In genomic region chr2:179877551-179878215, GRCm38 (mm10) we compare ENCODE assay signal across 9 mouse cellular contexts.
DNase-seq lines count a peak whose midpoint lies in the region; ATAC-seq and TF ChIP-seq lines count a peak whose summit lies in the region.
"Had no signal": no experiment of that assay in that cellular context is flagged by ENCODE, and none has a peak within 500 bp of the region (broad histone marks: within the 10 kb centered on the region; RNA-seq: fewer than 3 reads in every experiment).

No protein-coding gene starts in this region.

- no peaks in the 10 kb centered on the region for H3K27me3 ChIP-seq in cerebellum, adult 2 months (ENCODE audit: control insufficient read depth, insufficient read depth, low read length)
- H3K27me3 ChIP-seq in midbrain, embryonic 14.5 days (ENCODE audit: control insufficient read depth, insufficient read depth, low read length) = no peaks in the 10 kb centered on the region
- no peaks in the 10 kb centered on the region; the same call in 1 of the 2 replicates for H3K27me3 ChIP-seq in midbrain, embryonic 16.5 days (ENCODE audit: control insufficient read depth, insufficient read depth, low read depth, low read length)
- H3K27me3 ChIP-seq in forebrain, embryonic 14.5 days (replicated peaks; ENCODE audit: control insufficient read depth, insufficient read depth, low read length) = no peaks in the 10 kb centered on the region
- H3K27me3 ChIP-seq in limb, embryonic 11.5 days (ENCODE audit: control insufficient read depth, insufficient read depth, low read length) = no peaks in the 10 kb centered on the region
- H3K27me3 ChIP-seq: neural tube, embryonic 12.5 days had no signal

- peak; percentile 31 to 52 for DNase-seq in cerebellum, adult 2 months
- no peak for DNase-seq in cerebellum, adult 11-12 months
- DNase-seq in midbrain, embryonic 14.5 days = peak; percentile 59
- DNase-seq in adrenal gland, postnatal 10 days = peak; percentile 53
- peak; percentile 63 for DNase-seq in forebrain, embryonic 14.5 days (ENCODE audit: low spot score)
- peak; percentile 75 for DNase-seq in limb, embryonic 11.5 days (ENCODE audit: low spot score)
- DNase-seq in thymus, postnatal 36 days = peak; percentile 32 to 36

- TF ChIP-seq POLR2A in cerebellum, adult 2 months (IDR thresholded peaks at IDR 0.05; ENCODE audit: borderline replicate concordance, insufficient read depth, low read length) = no peak

- no peak overlapping the region for H3K27ac ChIP-seq in cerebellum, adult 2 months (ENCODE audit: insufficient read depth, low read length)
- no peak overlapping the region for H3K27ac ChIP-seq in midbrain, embryonic 14.5 days (replicated peaks; ENCODE audit: low read depth, low read length)
- H3K27ac ChIP-seq in midbrain, embryonic 16.5 days (ENCODE audit: low read length) = no peak overlapping the region
- no peak overlapping the region for H3K27ac ChIP-seq in forebrain, embryonic 14.5 days (ENCODE audit: low read depth, low read length)
- no peak overlapping the region for H3K27ac ChIP-seq in limb, embryonic 11.5 days (replicated peaks; ENCODE audit: low read depth, low read length)
- H3K27ac ChIP-seq: neural tube, embryonic 12.5 days had no signal

- H3K4me2 ChIP-seq in midbrain, embryonic 14.5 days (ENCODE audit: low read length) = no peak overlapping the region
- no peak overlapping the region for H3K4me2 ChIP-seq in midbrain, embryonic 16.5 days (ENCODE audit: low read length)
- no peak overlapping the region for H3K4me2 ChIP-seq in forebrain, embryonic 14.5 days (ENCODE audit: low read length)
- no peak overlapping the region for H3K4me2 ChIP-seq in limb, embryonic 11.5 days (ENCODE audit: low read depth, severe bottlenecking)
- H3K4me2 ChIP-seq: neural tube, embryonic 12.5 days had no signal

- 0 out of 2 replicates have a peak, but pooled peaks cover 2% of the 10 kb centered on the region for H3K36me3 ChIP-seq in midbrain, embryonic 14.5 days (ENCODE audit: control insufficient read depth, insufficient read depth, low read length)
- no peaks in the 10 kb centered on the region for H3K36me3 ChIP-seq in midbrain, embryonic 16.5 days (ENCODE audit: control insufficient read depth, insufficient read depth, low read length)
- H3K36me3 ChIP-seq in forebrain, embryonic 14.5 days (ENCODE audit: control insufficient read depth, insufficient read depth, low read length) = no peaks in the 10 kb centered on the region
- H3K36me3 ChIP-seq in limb, embryonic 11.5 days (ENCODE audit: control insufficient read depth, insufficient read depth, low read length) = no peaks in the 10 kb centered on the region
- H3K36me3 ChIP-seq: neural tube, embryonic 12.5 days had no signal

- WGBS in cerebellum, adult 2 months = 36% methylated on average over 9 of the region's 9 CpGs
- WGBS in midbrain, embryonic 14.5 days = 67% methylated on average over 9 of the region's 9 CpGs
- 54% methylated on average over 9 of the region's 9 CpGs for WGBS in midbrain, embryonic 16.5 days
- 44% methylated on average over 9 of the region's 9 CpGs for WGBS in forebrain, embryonic 14.5 days
- 69% methylated on average over 9 of the region's 9 CpGs for WGBS in limb, embryonic 11.5 days

- H3K4me3 ChIP-seq in cerebellum, adult 2 months (replicated peaks; ENCODE audit: insufficient read depth, low read depth, low read length) = no peak overlapping the region
- no peak overlapping the region for H3K4me3 ChIP-seq in midbrain, embryonic 14.5 days (replicated peaks; ENCODE audit: low read depth, low read length)
- no peak overlapping the region for H3K4me3 ChIP-seq in midbrain, embryonic 16.5 days (ENCODE audit: low read depth, low read length)
- no peak overlapping the region for H3K4me3 ChIP-seq in forebrain, embryonic 14.5 days (ENCODE audit: low read depth, low read length)
- H3K4me3 ChIP-seq in limb, embryonic 11.5 days (ENCODE audit: low read depth, low read length) = no peak overlapping the region
- H3K4me3 ChIP-seq: neural tube, embryonic 12.5 days had no signal

- no peaks in the 10 kb centered on the region for H3K9me3 ChIP-seq in midbrain, embryonic 14.5 days (ENCODE audit: control insufficient read depth, low read length)
- H3K9me3 ChIP-seq in midbrain, embryonic 16.5 days (replicated peaks; ENCODE audit: control insufficient read depth, low read length, poor library complexity, severe bottlenecking) = no peaks in the 10 kb centered on the region
- no peaks in the 10 kb centered on the region for H3K9me3 ChIP-seq in forebrain, embryonic 14.5 days (replicated peaks; ENCODE audit: control insufficient read depth, low read length)
- no peaks in the 10 kb centered on the region for H3K9me3 ChIP-seq in limb, embryonic 11.5 days (ENCODE audit: control insufficient read depth, low read length)
- H3K9me3 ChIP-seq: neural tube, embryonic 12.5 days had no signal

- TF ChIP-seq CTCF in cerebellum, adult 2 months (IDR thresholded peaks at IDR 0.05; ENCODE audit: borderline replicate concordance, insufficient read depth, low read depth, low read length) = peak; percentile 67

- no peak for ATAC-seq in midbrain, embryonic 14.5 days (ENCODE audit: low FRiP score, low TSS enrichment)
- ATAC-seq in midbrain, embryonic 16.5 days = no peak
- ATAC-seq in forebrain, embryonic 14.5 days = no peak
- no peak for ATAC-seq in limb, embryonic 11.5 days (ENCODE audit: insufficient number of reproducible peaks, low FRiP score, low TSS enrichment, low read depth)

- H3K9ac ChIP-seq in midbrain, embryonic 14.5 days (replicated peaks; ENCODE audit: low read length) = no peak overlapping the region
- H3K9ac ChIP-seq in midbrain, embryonic 16.5 days (ENCODE audit: low read depth, low read length) = no peak overlapping the region
- H3K9ac ChIP-seq in forebrain, embryonic 14.5 days (ENCODE audit: low read length) = no peak overlapping the region
- no peak overlapping the region for H3K9ac ChIP-seq in limb, embryonic 11.5 days (ENCODE audit: low read length)
- H3K9ac ChIP-seq: neural tube, embryonic 12.5 days had no signal

- H3K4me1 ChIP-seq in cerebellum, adult 2 months (ENCODE audit: control insufficient read depth, insufficient read depth, low read length) = no peaks in the 10 kb centered on the region
- H3K4me1 ChIP-seq in midbrain, embryonic 14.5 days (ENCODE audit: control insufficient read depth, insufficient read depth, low read length) = no peaks in the 10 kb centered on the region
- H3K4me1 ChIP-seq in midbrain, embryonic 16.5 days (ENCODE audit: control insufficient read depth, insufficient read depth, low read length) = no peaks in the 10 kb centered on the region; the same call in 1 of the 2 replicates
- no peaks in the 10 kb centered on the region for H3K4me1 ChIP-seq in forebrain, embryonic 14.5 days (ENCODE audit: control insufficient read depth, insufficient read depth, low read length)
- H3K4me1 ChIP-seq in limb, embryonic 11.5 days (ENCODE audit: control insufficient read depth, insufficient read depth, low read length) = no peaks in the 10 kb centered on the region
- H3K4me1 ChIP-seq: neural tube, embryonic 12.5 days had no signal
